Mouse (Mus musculus): ENCODE results near the gene Lpp.

DNA sequence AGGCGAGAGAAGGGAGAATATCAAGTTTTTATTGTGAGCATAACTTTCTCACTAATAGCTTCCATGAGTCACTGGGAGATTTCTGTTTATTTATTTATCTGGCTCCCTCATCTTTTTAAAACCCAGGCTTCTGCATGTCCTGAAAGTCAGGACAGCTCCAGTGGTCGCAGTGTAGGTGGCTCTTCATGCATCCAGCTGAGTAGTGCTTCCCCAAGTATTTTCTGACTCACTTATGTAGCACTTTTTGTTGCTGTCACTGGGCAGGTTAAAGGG lies 98.1 kb downstream of the Lpp start:
- TF ChIP-seq GATA1 (IDR thresholded peaks at IDR 0.05; ENCODE audit: borderline replicate concordance, low read length) (no peak), FLI1 (IDR thresholded peaks at IDR 0.05; ENCODE audit: low read length) (no peak)

All from megakaryocyte, embryonic 14.5 days (primary cell).